Mouse (Mus musculus): ENCODE data around the gene Tmem87a. TPM values are rescaled to one million over a fixed set of nuclear protein-coding genes. Genes with fewer than 3 reads are reported as not detected.

The Tmem87a gene
- 5.7 and 6.6 TPM in 2 replicates for polyA plus RNA-seq (2015; fragmentation: Nextera tagmentation; extraction: Ambion mirVana)

DNA sequence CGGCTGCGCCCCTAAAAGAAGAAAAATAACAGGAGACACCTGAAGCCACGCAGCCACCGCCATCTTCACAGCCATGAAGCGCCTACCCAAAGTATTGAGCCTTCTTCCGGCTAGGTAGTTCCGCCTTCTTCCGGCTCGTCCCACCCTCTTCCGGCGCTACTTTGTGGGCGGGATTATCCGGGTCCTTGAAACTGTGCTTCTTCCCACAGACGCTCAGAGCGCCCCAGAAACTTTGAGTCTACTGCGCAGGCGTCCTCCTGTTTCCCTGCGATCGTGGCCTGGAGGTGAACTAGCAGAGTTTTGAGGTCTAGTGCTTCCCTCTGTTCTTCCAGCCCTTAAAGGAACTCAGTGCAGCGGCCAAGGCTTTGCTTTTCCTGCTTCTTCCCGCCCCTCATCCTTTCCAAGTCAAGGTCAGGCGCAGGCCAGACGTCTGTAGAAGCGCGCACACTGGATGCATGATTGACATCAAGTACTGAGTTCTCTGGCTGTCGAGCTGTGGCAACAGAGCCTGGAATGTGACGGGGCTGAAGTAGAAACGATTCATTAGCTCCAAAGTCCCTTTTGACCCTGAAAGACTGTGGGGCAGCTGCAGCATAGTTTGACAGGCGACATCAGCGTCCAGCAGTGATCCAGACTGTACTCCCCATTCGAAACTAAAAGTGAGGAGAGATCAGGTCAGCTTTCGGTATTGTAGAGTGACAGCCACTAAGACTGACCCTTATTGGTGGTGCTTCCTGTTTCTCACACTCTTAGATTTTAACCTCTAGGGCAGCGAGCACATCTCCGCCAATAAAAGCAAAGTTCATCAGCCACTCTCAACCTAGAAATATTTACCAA, at the start of gene Tmem87a:
TSS of gene Tmem87a (minus strand) at position 128 of the 837 bp plus-strand sequence.
- 1% methylated on average over 34 of the region's 34 CpGs for WGBS
- H3K9ac ChIP-seq = peak within 1 kb of the TSS; percentile 76
- peak; percentile 100 for ATAC-seq (replicated peaks)
- H3K27ac ChIP-seq = peak within 1 kb of the TSS; percentile 91
- peak within 1 kb of the TSS; percentile 93 for H3K4me3 ChIP-seq
- no peaks in the 10 kb centered on the region for H3K9me3 ChIP-seq
- peak within 1 kb of the TSS; percentile 93 for H3K4me2 ChIP-seq
- H3K36me3 ChIP-seq (replicated peaks) = no peaks in the 10 kb centered on the region
- peaks cover 19% of the 10 kb centered on the region for H3K4me1 ChIP-seq
- no peaks in the 10 kb centered on the region for H3K27me3 ChIP-seq (replicated peaks)

DNA sequence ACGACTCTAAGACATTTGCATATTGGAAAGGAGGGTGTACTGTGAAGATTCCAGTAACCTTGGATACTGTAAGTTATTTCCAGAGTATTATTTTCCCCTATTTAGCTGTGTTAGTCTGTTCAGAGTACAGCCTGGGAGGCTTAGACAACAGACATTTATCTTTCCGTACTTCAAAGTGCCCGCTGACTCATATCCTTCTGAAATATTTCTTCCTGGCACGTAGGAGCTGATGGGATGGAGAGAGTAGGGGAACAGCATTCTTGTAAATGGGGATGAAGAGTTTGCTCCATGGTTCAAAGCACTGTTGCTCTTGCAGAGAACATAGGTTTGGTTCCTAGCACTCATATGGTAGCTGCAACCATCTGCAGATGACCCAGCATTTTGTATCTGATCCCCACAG, 48.7 kb upstream of the Tmem87a start:
- WGBS = 86% methylated on average over 4 of the region's 4 CpGs

GRCm38 (mm10) chr2:120450724-120451123, 46.8 kb upstream of the Tmem87a start:
- Histone ChIP-seq H3K27ac (no peak overlapping the region), H3K27me3 (replicated peaks) (no peaks in the 10 kb centered on the region), H3K9me3 (no peaks in the 10 kb centered on the region), H3K36me3 (replicated peaks) (no peaks in the 10 kb centered on the region), H3K4me2 (no peak overlapping the region), H3K4me1 (no peaks in the 10 kb centered on the region), H3K4me3 (no peak overlapping the region), H3K9ac (no peak overlapping the region)
- WGBS = 61% methylated on average over 6 of the region's 6 CpGs
- no peak for ATAC-seq (replicated peaks)

More for the DNA sequence above, 48.7 kb upstream of the Tmem87a start:
- Histone ChIP-seq H3K4me1 (no peaks in the 10 kb centered on the region), H3K4me2 (no peak overlapping the region), H3K36me3 (replicated peaks) (no peaks in the 10 kb centered on the region), H3K27me3 (replicated peaks) (no peaks in the 10 kb centered on the region), H3K9ac (no peak overlapping the region), H3K27ac (no peak overlapping the region), H3K4me3 (no peak overlapping the region), H3K9me3 (no peaks in the 10 kb centered on the region)
- ATAC-seq (replicated peaks) = no peak

- H3K4me3 ChIP-seq = no peak overlapping the region
- ATAC-seq (replicated peaks) = no peak
- H3K27me3 ChIP-seq (replicated peaks) = no peaks in the 10 kb centered on the region
- no peaks in the 10 kb centered on the region for H3K9me3 ChIP-seq
- no peak overlapping the region for H3K27ac ChIP-seq
- no peaks in the 10 kb centered on the region for H3K4me1 ChIP-seq
- WGBS = 94% methylated on average over 1 of the region's 1 CpGs
- no peaks in the 10 kb centered on the region for H3K36me3 ChIP-seq (replicated peaks)
- H3K4me2 ChIP-seq = no peak overlapping the region
- H3K9ac ChIP-seq = no peak overlapping the region
These were observed 43.4 kb upstream of the Tmem87a start for GRCm38 (mm10) chr2:120447306-120447705.

GRCm38 (mm10) chr2:120446373-120446772, 42.5 kb upstream of the Tmem87a start:
- H3K9me3 ChIP-seq = no peaks in the 10 kb centered on the region
- WGBS = 84% methylated on average over 10 of the region's 10 CpGs
- H3K9ac ChIP-seq = no peak overlapping the region
- H3K4me2 ChIP-seq = no peak overlapping the region
- H3K27me3 ChIP-seq (replicated peaks) = no peaks in the 10 kb centered on the region
- H3K4me1 ChIP-seq = no peaks in the 10 kb centered on the region
- no peak overlapping the region for H3K27ac ChIP-seq
- H3K36me3 ChIP-seq (replicated peaks) = no peaks in the 10 kb centered on the region
- ATAC-seq (replicated peaks) = no peak
- no peak overlapping the region for H3K4me3 ChIP-seq

DNA sequence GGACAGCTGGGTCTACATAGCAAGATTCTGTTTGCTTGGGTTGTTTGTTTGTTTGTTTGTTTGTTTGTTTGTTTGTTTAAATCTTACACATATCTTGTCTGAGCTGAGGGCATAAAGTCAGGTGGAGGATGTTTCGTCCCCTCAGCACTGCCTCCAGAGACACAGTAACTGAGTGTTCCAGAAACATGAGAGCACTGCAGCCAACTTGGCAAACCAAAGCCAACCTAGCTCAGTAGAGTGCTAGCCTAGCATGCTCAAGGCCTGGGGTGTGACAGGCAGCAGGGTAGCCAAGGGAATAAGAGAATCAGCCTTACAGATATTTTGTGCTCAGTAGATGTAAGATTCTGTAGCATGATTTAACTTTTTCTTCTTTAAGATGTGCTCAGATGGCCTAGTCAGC, 40.6 kb upstream of the Tmem87a start:
- Histone ChIP-seq H3K36me3 (replicated peaks) (no peaks in the 10 kb centered on the region), H3K27me3 (replicated peaks) (no peaks in the 10 kb centered on the region), H3K4me3 (no peak overlapping the region), H3K9ac (no peak overlapping the region), H3K4me1 (no peaks in the 10 kb centered on the region), H3K9me3 (no peaks in the 10 kb centered on the region), H3K4me2 (no peak overlapping the region), H3K27ac (no peak overlapping the region)
- no peak for ATAC-seq (replicated peaks)
- 88% methylated on average over 1 of the region's 1 CpGs for WGBS

- Histone ChIP-seq H3K9ac (no peak overlapping the region), H3K4me1 (no peaks in the 10 kb centered on the region), H3K36me3 (replicated peaks) (no peaks in the 10 kb centered on the region), H3K9me3 (no peaks in the 10 kb centered on the region), H3K27ac (no peak overlapping the region), H3K4me2 (no peak overlapping the region), H3K4me3 (no peak overlapping the region), H3K27me3 (replicated peaks) (no peaks in the 10 kb centered on the region)
- 88% methylated on average over 5 of the region's 5 CpGs for WGBS
- no peak for ATAC-seq (replicated peaks)
These were observed 20.5 kb upstream of the Tmem87a start for GRCm38 (mm10) chr2:120424386-120424785.

DNA sequence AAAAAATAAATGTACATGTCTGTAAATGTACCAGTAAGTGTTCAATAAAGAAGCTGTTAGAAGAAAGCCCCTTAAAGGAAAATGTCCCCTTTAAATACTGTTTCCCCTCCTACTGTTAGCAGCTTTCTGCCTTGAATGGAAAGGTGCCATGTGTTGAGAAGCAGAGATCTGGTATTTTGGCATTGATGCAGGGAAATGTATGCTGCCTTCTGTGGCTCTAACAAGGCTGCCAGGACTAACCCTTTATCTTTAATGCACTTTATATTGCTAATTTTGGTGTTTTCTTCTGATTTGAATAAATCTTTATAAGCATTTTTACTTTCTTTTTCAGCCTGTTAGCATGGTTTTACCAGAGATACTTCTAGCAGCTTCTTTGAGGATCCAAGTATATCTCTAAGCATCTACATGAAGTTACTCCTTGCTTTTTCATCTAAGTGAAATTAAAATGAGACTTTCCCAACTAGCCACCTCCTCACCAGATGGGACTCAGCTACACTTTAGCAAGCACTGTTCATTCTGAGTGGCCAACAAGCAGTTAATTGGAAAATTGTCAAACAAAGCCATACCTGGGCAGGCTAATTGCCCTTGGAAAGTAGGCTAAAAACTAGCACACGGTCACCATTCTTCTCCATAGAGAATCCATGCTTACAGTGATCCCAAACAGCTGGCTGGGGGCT, 11.0 kb upstream of the Tmem87a start:
- no peak for ATAC-seq (replicated peaks)
- Histone ChIP-seq H3K27me3 (replicated peaks) (no peaks in the 10 kb centered on the region), H3K9ac (no peak overlapping the region), H3K27ac (no peak overlapping the region), H3K9me3 (0 out of 2 replicates have a peak, but pooled peaks cover 1% of the 10 kb centered on the region), H3K36me3 (replicated peaks) (no peaks in the 10 kb centered on the region), H3K4me1 (no peaks in the 10 kb centered on the region), H3K4me3 (no peak overlapping the region), H3K4me2 (no peak overlapping the region)
- WGBS = 70% methylated on average over 1 of the region's 1 CpGs

DNA sequence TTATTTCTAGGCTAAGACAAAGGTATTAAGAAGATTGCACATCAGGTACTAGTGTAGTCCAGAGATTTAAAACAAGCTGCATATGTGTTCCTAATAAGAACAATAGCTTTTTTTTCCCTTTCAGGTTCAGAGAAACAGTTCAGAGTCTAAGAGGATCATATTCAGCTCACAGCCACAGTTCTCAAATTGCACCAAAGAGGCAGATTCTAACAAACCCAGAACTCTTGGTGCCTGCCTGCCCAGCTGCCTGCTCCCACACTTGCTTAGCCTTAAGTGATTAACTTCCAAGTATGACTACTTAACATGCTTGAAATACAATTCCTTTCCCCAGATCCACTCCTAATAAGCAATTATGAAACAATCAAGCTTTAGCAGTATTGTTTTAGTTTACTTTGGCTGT, 10.2 kb upstream of the Tmem87a start:
- Histone ChIP-seq H3K27me3 (replicated peaks) (no peaks in the 10 kb centered on the region), H3K27ac (no peak overlapping the region), H3K9ac (no peak overlapping the region), H3K9me3 (0 out of 2 replicates have a peak, but pooled peaks cover 4% of the 10 kb centered on the region), H3K4me2 (no peak overlapping the region), H3K4me3 (no peak overlapping the region), H3K4me1 (no peaks in the 10 kb centered on the region), H3K36me3 (replicated peaks) (no peaks in the 10 kb centered on the region)
- ATAC-seq (replicated peaks) = no peak

DNA sequence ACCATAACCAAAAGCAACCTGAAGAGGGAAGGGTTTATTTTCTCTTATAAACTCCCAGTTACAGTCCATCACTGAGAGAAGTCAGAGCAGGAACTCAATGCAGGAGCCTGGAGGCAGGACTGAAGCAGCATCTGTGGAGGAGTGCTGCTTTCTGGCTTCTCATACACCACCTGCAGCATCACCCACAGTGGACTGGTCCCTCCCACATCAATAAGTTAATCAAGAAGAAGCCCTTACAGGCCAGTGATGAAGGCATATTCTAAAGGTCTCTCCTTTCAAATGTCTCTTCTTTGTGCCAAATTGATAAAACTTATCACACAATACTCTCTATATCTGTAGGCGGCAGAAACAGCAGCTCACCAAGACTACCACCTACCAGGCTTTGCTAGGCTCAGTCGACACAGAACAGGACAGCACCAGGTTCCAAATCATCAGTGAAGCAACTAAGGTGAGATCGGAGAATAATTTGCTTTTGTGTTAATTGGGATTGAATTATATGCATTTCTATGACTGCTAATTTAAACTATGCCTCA, 7.2 kb upstream of the Tmem87a start:
- Histone ChIP-seq H3K27me3 (replicated peaks) (no peaks in the 10 kb centered on the region), H3K4me3 (no peak overlapping the region), H3K4me2 (no peak overlapping the region), H3K4me1 (no peaks in the 10 kb centered on the region), H3K9me3 (0 out of 2 replicates have a peak, but pooled peaks cover 4% of the 10 kb centered on the region), H3K27ac (no peak overlapping the region), H3K36me3 (replicated peaks) (no peaks in the 10 kb centered on the region), H3K9ac (no peak overlapping the region)
- WGBS = 94% methylated on average over 3 of the region's 3 CpGs
- no peak for ATAC-seq (replicated peaks)

DNA sequence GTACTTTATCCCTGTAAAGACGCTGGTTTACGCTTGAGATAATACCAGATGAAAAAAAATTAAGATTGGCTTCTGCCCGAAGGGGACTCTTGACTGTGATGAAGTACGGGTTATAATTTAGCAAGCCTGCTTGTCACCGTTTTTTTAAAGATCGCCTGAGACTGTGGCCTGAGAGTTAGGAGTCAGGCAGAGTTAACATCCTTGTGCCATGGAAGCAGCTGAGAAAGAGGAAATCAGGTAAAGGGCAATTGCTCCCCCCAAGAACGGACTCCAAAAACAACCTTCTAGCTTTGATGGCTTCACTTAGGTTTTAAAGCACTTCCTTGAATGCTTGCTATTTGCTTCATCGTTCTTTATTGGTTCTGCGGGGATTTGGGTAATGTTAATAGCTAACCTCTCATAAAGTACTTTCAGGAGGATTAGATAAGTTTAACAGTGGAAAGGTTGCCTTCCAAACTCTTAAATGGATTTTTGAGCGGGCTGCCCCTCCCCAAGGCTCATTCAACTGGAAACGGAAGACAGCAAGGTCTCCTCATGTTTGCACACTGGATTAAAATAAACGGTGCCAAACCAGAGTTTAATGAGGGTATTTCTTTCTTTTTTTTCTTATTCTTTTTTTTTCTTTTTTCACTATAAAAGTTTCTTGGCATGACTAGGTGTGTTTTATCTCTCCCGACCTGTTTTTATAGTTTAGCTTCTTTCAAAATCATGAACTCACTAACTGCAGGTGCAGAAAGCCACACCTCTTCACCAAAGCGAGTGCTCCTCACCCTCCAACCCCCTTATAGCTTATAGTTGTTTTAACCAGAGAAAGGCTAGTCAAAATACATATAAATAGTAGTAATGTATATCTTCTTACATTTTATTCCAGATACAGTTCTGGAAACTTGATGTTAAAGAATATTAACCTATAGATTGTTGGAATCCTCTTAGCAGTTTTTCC, 1.2 kb upstream of the Tmem87a start:
- 35% methylated on average over 14 of the region's 14 CpGs for WGBS
- peak overlapping the region; percentile 91 for H3K27ac ChIP-seq
- no peak for ATAC-seq (replicated peaks)
- H3K9ac ChIP-seq = peak overlapping the region; percentile 76
- peak overlapping the region; percentile 93 for H3K4me3 ChIP-seq
- H3K9me3 ChIP-seq = 0 out of 2 replicates have a peak, but pooled peaks cover 4% of the 10 kb centered on the region
- no peaks in the 10 kb centered on the region for H3K36me3 ChIP-seq (replicated peaks)
- H3K4me1 ChIP-seq = peaks cover 19% of the 10 kb centered on the region
- no peaks in the 10 kb centered on the region for H3K27me3 ChIP-seq (replicated peaks)
- H3K4me2 ChIP-seq = peak overlapping the region; percentile 93

- Histone ChIP-seq H3K9me3 (no peaks in the 10 kb centered on the region), H3K4me3 (peak within 1 kb of the TSS; percentile 93), H3K36me3 (replicated peaks) (no peaks in the 10 kb centered on the region), H3K27me3 (replicated peaks) (no peaks in the 10 kb centered on the region), H3K9ac (peak within 1 kb of the TSS; percentile 76), H3K4me2 (peak within 1 kb of the TSS; percentile 93), H3K27ac (peak within 1 kb of the TSS; percentile 91), H3K4me1 (peaks cover 19% of the 10 kb centered on the region)
- peak; percentile 85 for ATAC-seq (replicated peaks)
- under 1% methylated on average over 17 of the region's 17 CpGs for WGBS
These were observed 294 bp downstream of the Tmem87a start, which contains the start of gene Ganc for GRCm38 (mm10) chr2:120403653-120403985. Ganc (plus strand) TSS chr2:120403896.

All from midbrain, embryonic 15.5 days (tissue).